Mouse (Mus musculus): ENCODE results near the gene Ttc39b. TPM values are rescaled to one million over a fixed set of nuclear protein-coding genes. Genes with fewer than 3 reads are reported as not detected.

Ttc39b gene
- 0.51 and 0.89 TPM in 2 replicates for polyA plus RNA-seq (2012; rRNA removed)

DNA sequence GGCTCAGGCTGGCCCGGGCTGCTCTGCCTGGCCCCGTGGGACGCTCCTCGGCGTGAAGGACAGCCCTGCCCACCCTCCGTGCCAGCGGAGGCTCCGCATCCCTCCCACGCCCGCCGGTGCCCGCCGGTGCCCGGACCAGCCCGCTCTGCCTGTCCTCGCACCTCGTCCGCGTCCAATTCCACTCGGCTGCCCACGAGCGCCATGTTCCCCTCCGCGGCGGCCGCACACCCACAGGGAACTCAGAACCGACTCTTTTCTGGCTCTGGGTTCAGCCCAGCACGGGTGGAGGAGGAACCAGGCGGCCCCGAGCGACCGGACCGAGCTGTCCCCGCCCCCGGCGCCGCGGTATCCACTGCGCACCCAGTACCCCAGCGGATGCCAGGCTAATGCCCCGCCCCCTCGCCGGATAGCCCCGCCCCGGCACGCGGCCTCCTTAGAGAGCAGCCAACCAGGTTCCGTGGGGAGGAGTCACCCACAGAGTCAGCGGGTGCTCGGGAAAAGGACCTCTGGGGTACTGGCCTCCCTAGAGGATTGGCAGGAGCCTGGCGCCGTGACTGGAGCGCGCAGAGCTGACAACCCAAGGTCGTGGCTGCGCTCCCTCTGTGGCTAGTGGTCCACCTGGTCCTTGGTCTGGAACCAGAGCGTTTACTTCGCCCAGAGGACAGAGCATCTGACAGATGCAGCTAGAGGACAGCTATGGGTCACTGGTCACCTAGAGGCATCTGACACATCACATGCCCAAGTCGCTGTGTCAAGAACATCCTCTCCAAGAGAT, at the start of gene Ttc39b:
Gene Ttc39b (minus strand): TSS at position 346 of the 775 bp plus-strand sequence.

Other genes with a start within 250 kb of the Ttc39b start
- 6.8 and 7.3 TPM in 2 replicates for gene Snapc3, start 93.5 kb upstream of the Ttc39b start, polyA plus RNA-seq (2012; rRNA removed)
- 49.8 and 52.1 TPM in 2 replicates for gene Psip1, start 162.2 kb upstream of the Ttc39b start, polyA plus RNA-seq (2012; rRNA removed)
- 0.90 TPM in 2 replicates for gene Ccdc171, start 201.3 kb upstream of the Ttc39b start, polyA plus RNA-seq (2012; rRNA removed)